Mouse (Mus musculus) ES-Bruce4 (cell line): ENCODE data around the gene Ippk. TPM values are rescaled to one million over a fixed set of nuclear protein-coding genes. Genes with fewer than 3 reads are reported as not detected.

ENCODE experiments used
- H3K27ac ChIP-seq: 2 replicates; pipeline ENCODE4 v1.5.1; 2012; ENCODE audit warnings: low read length, inconsistent platforms; ENCODE audit not compliant: insufficient read depth
- H3K27me3 ChIP-seq: 2 replicates; pipeline ENCODE4 v1.6.1; 2012; ENCODE audit warnings: mild to moderate bottlenecking, low read length, inconsistent platforms; ENCODE audit not compliant: control insufficient read depth, poor library complexity, insufficient read depth, severe bottlenecking
- H3K36me3 ChIP-seq: 2 replicates; pipeline ENCODE4 v1.6.1; 2012; ENCODE audit warnings: inconsistent platforms, mild to moderate bottlenecking, low read length, moderate library complexity; ENCODE audit not compliant: control insufficient read depth, poor library complexity, insufficient read depth, severe bottlenecking
- H3K4me1 ChIP-seq: one replicate; pipeline ENCODE4 v1.8.1; 2011; ENCODE audit warnings: low read length; ENCODE audit not compliant: control insufficient read depth, insufficient read depth
- H3K4me3 ChIP-seq: 2 replicates; pipeline ENCODE4 v1.5.1; 2011; ENCODE audit warnings: low read depth, mild to moderate bottlenecking, low read length
- H3K9ac ChIP-seq: 2 replicates; pipeline ENCODE4 v1.6.1; 2012; ENCODE audit warnings: low read depth, mild to moderate bottlenecking, inconsistent platforms; ENCODE audit not compliant: poor library complexity, severe bottlenecking
- H3K9me3 ChIP-seq: replicated peaks from 2 replicates; pipeline ENCODE4 v1.6.1; 2012; ENCODE audit warnings: mild to moderate bottlenecking, low read length, inconsistent platforms; ENCODE audit not compliant: control insufficient read depth, poor library complexity, insufficient read depth, severe bottlenecking
- CTCF ChIP-seq: IDR thresholded peaks from one replicate; pipeline ENCODE4 v1.8.1; 2011; ENCODE audit warnings: low read depth, low read length
- EP300 ChIP-seq: IDR thresholded peaks from 2 replicates; pipeline ENCODE4 v1.6.1; 2011; ENCODE audit warnings: low read depth, low read length; ENCODE audit not compliant: insufficient read depth
- POLR2A ChIP-seq: IDR thresholded peaks from one replicate; pipeline ENCODE4 v1.8.1; 2011; ENCODE audit warnings: low read length; ENCODE audit not compliant: insufficient read depth
- polyA plus RNA-seq: library from polyadenylated mRNA; stranded (reverse); fragments of >200 nt; gene quantifications from 2 replicates; pipeline ENCODE4 v1.2.4, GENCODE M21; 2011; ENCODE audit warnings: low read depth; ENCODE audit not compliant: missing spikeins, insufficient read depth, insufficient read length

Ippk gene
- polyA plus RNA-seq, 1 experiment = 16.4 TPM

GRCm38 (mm10) chr13:49470319-49470718, 49.3 kb downstream of the Ippk start:
- Histone ChIP-seq H3K9ac (no peak overlapping the region), H3K36me3 (no peaks in the 10 kb centered on the region), H3K27ac (no peak overlapping the region), H3K4me3 (no peak overlapping the region), H3K27me3 (no peaks in the 10 kb centered on the region), H3K4me1 (no peaks in the 10 kb centered on the region), H3K9me3 (no peaks in the 10 kb centered on the region)
- TF ChIP-seq EP300 = no peak
- no peak for TF ChIP-seq CTCF
- no peak for TF ChIP-seq POLR2A

GRCm38 (mm10) chr13:49470806-49471205, 49.8 kb downstream of the Ippk start:
- no peak overlapping the region for H3K9ac ChIP-seq
- H3K27ac ChIP-seq = no peak overlapping the region
- no peaks in the 10 kb centered on the region for H3K27me3 ChIP-seq
- H3K4me3 ChIP-seq = no peak overlapping the region
- no peaks in the 10 kb centered on the region for H3K36me3 ChIP-seq
- TF ChIP-seq CTCF = no peak
- no peak for TF ChIP-seq EP300
- no peak for TF ChIP-seq POLR2A
- H3K4me1 ChIP-seq = no peaks in the 10 kb centered on the region
- no peaks in the 10 kb centered on the region for H3K9me3 ChIP-seq

GRCm38 (mm10) chr13:49471981-49472675, 51.1 kb downstream of the Ippk start:
- H3K4me3 ChIP-seq = no peak overlapping the region
- H3K27me3 ChIP-seq = no peaks in the 10 kb centered on the region
- no peaks in the 10 kb centered on the region for H3K4me1 ChIP-seq
- H3K9ac ChIP-seq = no peak overlapping the region
- no peak overlapping the region for H3K27ac ChIP-seq
- no peaks in the 10 kb centered on the region for H3K36me3 ChIP-seq
- TF ChIP-seq CTCF = no peak
- no peak for TF ChIP-seq EP300
- TF ChIP-seq POLR2A = no peak
- no peaks in the 10 kb centered on the region for H3K9me3 ChIP-seq

GRCm38 (mm10) chr13:49472676-49473005, 51.6 kb downstream of the Ippk start:
- Histone ChIP-seq H3K36me3 (no peaks in the 10 kb centered on the region), H3K4me1 (no peaks in the 10 kb centered on the region), H3K9me3 (no peaks in the 10 kb centered on the region), H3K27me3 (no peaks in the 10 kb centered on the region), H3K9ac (no peak overlapping the region), H3K4me3 (no peak overlapping the region), H3K27ac (no peak overlapping the region)
- TF ChIP-seq CTCF (no peak), POLR2A (no peak), EP300 (no peak)

GRCm38 (mm10) chr13:49477887-49478286, 56.8 kb downstream of the Ippk start:
- no peaks in the 10 kb centered on the region for H3K9me3 ChIP-seq
- no peak for TF ChIP-seq CTCF
- no peak for TF ChIP-seq POLR2A
- no peak for TF ChIP-seq EP300
- H3K27ac ChIP-seq = no peak overlapping the region
- no peak overlapping the region for H3K4me3 ChIP-seq
- no peaks in the 10 kb centered on the region for H3K4me1 ChIP-seq
- H3K27me3 ChIP-seq = no peaks in the 10 kb centered on the region
- H3K9ac ChIP-seq = no peak overlapping the region
- no peaks in the 10 kb centered on the region for H3K36me3 ChIP-seq

DNA sequence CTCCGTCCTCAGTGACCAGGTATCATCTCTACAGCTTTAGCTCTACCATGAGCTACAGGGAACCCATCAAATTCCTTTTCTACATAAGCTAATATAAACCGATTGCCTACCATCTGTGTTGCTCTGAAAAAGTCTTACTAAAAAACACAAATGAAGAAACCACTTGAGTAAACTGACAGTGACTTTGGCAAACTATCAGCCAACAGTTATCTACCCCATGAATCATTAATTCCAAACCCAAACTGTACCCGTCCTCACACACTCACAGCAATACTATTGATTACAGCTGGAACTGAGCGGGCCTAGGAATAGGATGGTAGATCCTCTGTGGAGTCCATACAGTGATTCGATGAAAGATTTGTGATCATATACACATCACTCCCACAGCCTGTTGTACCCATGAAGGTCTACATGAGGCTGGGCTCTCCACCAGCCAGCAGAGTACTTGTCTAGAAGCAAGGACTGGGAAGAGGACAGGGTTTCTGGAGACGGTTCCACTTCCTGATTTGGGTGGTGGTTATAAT, 57.9 kb downstream of the Ippk start:
- TF ChIP-seq POLR2A (no peak), EP300 (no peak), CTCF (no peak)
- H3K27me3 ChIP-seq = no peaks in the 10 kb centered on the region
- H3K4me3 ChIP-seq = no peak overlapping the region
- no peak overlapping the region for H3K27ac ChIP-seq
- no peaks in the 10 kb centered on the region for H3K36me3 ChIP-seq
- H3K9me3 ChIP-seq = no peaks in the 10 kb centered on the region
- no peak overlapping the region for H3K9ac ChIP-seq
- H3K4me1 ChIP-seq = no peaks in the 10 kb centered on the region
